Mouse (Mus musculus): ENCODE data around the gene Nsun2.

Gene Nsun2

DNA sequence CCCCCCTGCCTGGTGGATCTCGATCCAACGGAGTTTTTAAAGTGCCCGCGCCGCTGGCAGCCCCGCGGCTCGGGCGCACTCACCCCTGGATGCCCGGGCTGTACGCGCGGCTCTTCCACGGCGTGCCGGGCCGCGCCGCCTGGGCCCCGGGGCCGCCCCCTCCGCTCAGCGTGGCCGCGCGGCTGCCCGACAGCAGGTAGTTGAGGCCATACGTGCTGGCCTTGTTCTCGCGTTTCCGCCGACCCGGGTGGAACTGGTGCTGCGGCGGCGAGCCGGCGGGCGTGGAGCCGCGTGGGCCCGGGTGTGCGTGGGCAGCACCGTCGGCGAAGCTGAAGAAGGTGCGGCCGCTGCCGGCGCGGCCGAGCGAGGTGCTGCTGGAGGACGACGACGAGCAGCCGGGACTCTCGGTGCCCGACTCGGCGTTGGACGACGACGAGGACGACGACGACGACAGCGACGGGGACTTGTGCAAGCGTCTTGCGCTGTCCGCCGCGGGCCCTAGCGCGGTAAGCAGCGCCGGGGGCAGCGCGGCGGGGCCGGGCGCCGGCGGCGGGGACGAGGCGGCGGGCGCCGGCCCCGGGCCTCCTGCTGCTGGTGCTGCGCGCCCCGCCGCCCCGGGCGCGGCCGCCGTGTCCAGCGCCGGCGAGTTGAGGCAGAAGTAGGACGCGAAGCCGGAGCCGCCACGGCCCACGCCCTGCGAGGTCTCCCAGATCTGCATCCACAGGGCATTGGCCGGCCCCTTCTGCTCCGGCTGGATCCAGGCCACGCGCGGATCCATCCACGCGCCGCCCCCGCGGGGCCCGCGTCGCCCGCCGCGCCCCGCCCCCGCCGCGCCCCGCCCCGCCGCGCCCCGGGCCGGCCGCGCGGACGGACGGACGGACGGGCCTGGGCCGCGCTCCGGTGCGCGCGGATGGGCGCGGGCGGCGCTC, at the start of gene Nsun2:
Gene Nsun2 (plus strand): TSS at position 342 of the 929 bp plus-strand sequence.
- DNase-seq: peak; percentile 57

DNA sequence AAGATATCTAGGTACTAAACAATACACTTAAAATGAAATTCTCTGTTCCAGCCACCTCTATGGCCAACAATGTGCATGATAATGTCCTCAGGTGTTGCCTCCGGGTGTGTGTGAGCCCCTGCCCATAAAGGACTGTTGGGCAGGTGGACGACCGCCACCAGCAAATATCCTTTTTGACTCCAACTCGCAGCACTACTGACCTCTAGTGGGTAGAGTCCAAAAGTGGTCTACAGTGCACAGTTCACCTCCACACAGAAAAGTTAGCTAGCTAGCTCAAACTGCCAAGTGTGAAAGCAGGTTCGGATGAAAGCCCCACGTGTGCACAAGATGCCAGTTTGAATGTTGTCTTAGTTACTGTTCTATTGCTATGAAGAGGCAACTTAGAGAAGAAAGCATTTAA, 48.2 kb upstream of the Nsun2 start:
- no peak for DNase-seq

DNA sequence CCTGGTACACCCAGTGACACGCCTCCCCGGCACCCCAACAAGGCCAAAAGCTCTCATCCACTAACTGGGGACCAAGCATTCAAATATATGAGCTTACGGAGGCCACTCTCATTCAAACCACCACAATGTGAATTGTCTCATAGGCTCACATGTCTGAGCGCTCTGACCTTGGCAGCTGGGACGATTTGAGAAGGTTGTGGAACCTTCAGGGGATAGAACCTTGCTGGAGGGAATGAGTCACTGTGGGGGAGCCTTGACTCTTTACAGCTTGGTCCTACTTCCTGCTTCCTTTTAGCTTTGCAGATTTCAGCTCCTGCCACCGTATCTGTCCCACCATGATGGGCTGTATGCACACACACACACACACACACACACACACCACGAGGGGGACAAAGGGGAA, 47.7 kb upstream of the Nsun2 start:
- DNase-seq: no peak

DNA sequence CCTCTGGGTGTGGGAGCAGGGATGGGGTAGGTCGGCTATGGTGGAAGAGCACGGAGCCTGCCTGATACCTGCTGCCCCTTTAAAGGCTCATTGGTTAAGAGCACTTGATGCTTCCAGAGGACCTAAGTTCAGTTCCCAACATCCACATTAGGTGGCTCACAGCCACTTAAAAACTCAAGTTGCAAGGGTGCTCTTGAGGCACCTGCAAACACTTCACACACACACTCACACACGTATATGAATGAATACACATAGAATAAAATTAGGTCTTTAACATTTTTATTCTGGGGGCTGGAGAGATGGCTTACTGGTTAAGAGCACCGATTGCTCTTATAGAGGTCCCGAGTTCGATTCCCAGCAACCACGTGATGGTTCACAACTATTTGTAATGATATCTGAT, 46.4 kb upstream of the Nsun2 start:
- no peak for DNase-seq

DNA sequence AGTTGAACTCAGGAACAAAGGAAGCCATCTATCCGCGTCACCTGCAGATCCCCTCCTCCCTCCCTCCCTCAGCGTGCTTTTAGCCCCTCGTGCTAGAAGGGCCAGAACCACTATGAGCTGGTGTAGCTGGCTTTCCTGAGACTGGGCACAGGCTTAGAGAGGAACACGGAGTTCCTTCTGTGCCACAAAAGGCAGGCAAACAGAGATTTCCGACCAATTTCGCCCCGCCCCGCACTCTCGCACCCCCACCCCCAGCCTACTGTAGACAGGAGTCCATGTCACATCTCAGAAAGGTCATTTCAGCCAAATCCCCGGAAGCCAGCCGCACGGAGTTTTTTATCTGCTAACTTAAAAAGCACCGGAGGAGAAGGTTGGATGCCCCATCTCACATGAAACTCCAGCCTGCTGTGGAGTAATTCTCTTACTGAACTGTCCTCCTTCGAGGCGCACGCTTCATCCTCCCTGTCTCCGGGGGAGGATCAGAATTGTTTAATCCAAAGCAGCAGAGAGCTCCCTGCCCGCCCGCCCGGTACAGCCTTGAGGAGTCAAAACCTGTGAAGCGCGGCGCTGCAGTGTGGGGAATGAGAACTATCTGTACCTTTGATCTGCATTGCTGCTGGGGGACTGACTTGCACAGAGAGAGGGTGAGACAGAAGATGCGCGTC, 45.8 kb upstream of the Nsun2 start:
- peak; percentile 56 for DNase-seq

DNA sequence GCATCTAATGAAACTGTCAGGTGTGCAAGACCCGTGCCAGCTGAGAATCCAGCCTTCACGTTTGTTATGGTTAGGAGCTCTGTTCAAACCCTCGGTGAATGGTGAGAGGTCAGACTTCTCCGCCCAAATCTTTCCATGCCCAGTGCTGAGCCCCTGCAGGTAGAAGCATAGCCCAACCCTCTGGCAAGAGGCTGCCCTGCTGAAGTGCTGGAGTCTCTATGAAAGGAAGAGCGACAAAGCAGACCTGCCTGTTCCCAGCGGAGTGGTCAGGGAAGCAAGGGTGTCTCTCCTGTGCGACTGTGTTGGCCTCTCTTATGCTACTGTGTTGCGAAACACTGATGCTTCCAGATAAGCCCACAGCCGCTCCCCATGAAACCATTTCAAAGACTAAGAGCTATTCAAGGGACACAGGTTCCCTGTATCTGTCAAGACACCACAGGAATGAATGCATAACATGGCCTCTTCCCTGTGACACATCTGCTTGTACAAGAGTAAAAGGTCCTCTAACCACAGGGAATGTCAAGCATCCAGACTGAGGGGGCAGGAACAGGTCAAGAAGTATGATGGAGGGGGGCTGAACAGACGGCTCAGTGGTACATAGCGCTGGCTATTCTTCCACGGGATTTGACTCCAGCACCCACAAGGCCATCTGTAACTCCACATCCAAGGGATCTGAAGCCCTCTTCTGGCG, 44.8 kb upstream of the Nsun2 start:
- no peak for DNase-seq

DNA sequence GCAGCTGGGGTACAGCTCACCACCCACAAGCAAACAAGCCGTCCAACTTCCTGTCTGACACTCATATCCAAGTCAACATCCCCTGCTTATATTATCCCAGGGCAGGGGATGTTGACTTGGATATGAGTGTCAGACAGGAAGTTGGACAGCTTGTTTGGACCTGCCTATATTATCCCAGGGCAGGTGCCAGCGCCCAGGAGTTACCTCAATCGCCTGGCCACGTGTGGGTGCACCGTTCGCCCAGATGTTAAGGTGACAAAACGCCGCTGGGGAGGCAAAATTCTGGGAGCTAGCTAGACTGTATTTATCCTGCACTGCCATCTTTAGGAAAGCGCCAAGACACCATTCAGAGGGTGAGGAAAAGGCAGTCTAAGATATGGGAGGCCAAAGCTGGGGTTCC, 43.8 kb upstream of the Nsun2 start:
- DNase-seq: no peak

DNA sequence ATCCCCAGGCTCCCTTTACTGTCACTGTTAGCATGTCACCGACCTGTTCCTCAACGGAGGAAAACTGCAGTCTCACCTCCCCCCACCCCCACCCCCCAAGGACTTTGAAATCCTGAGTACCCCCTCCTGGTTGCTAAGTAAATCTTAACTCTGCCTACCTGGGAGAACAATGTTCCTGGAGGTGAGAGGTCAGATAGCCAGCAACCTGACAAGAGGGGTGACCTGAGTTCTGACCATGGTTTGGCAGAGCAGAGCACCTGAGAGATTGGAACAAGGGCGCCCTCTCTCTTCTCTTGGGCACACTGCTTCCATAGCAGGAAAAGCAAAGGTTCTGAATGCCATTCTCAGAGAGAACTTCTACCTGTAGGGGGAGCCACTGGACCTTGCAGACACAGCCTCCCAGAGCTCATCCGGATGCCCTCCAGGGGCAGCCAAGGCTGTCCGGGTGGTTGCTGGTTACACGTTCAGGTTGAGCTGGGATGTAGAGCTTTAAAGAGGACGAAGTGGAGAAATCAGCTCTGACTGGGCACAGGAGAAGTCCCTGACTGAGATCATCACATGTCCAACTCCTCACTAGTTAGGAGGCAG, 40.6 kb upstream of the Nsun2 start:
- DNase-seq: peak; percentile 72

DNA sequence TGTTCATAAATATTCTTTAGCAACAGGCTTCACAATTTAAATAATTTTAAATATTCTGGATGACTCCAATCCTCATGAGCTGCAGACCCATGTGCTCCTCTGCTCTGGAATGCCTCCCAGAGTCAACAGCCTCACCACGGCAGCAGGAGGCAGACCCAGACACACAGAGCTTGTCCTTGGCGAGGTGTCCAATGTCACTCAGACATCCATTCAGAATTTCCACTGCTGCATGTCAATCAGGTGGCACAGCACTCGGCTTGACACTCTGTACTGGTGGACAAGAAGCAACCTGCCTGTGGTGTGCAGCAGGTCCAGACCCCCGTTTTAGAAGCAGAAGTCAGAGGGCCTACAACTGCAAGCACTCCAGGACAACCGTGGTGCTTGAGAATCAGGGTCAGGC, 35.3 kb upstream of the Nsun2 start:
- no peak for DNase-seq

DNA sequence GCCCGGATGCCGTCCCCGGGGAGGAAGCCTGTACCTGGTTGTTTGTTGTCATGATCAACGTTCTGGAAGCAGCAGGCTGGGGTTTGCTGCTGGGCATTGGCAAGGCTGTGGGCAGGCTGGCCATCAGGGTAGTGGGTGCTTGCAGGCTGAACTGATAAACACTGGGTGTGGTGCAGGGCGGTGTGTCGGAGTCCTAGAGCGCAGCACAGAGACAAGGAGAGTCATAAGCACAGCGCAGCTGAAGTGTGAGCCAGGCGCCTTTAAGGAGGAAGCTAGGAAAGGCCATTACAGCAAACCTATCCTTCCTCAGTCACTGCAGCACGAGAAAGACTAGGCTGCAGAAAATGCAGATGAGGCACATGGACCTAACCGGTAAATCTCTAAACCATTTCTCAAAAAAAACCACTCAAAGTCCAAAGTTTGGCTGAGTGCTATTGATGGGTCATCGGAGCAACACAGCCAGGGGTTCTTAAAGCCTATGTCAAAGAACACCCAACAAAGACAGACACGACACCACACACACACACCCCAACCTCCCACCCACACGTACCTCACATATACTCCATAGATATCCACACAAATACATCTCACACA, 31.3 kb upstream of the Nsun2 start:
- no peak for DNase-seq

DNA sequence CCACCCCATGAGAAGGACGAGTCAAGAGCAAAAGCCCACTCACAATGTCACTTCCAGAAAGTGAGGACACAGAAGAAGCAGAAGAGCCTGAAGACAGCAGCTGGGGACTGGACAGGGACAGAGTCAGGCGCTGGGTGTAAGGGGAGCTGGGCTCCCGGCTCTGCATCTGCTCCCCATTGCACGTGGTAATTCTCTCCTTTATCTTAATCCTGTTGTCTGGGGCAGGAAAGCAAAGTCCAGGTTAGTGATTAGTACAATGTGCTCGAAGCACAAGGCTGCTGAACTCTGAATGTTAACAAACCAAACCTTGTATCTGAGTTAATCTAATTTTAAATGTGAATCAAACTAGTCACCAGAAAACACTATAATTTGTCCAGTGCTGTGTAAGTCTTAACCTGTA, 30.7 kb upstream of the Nsun2 start:
- no peak for DNase-seq

DNA sequence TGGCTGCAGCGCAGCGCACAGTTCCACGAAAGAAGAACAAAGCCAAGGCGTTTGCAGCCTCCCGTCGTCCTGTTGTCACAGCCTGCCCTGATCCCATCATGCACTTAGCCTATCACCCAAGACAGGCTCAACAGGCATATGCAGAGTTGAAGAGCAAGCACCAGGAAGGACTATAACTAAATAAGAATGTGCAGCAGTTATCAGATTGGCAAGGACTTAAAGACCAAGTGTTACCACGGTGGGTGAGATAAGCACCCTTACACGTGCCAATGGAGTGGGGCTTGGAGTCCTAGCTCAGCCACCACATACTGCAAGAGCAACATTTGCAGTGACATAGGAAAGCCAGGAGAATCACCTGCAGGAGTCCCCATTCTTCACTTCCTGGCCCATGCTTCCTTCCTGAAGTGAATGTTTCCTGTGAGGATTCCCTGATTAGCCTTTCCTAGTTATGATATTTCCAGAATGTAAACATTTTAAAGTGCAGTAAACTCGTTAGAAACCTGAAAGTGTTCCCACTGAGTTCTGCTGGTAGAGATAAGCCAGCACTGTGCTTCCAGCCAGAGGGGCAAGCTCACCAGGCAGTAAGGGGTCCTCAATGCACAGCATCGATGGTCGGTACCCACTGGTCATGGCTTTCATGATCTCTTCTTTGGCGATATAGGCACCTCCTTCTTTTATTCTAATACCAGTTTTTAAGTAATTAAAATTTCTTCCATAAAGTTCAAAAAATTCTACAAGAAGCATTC, 27.0 kb upstream of the Nsun2 start:
- no peak for DNase-seq

DNA sequence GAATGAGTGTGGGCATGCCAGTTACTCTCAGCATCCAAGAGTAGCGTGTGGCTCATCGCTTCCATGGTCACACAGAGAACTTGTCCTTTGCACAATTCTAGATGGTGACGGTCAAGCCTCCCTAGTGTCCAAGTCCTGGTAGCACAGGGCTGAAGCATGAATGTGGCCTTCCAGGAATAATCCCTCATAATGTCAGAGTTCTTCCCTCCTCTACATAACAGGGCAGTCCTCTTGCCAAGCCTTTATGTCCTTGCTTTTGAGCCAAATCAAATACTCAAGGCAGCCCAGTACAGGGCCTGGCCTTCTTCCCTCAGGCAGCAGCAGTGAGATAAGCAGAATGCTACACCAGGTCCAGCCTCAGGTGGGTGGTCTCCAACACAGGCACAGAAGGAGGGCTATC, 25.9 kb upstream of the Nsun2 start:
- DNase-seq: no peak

DNA sequence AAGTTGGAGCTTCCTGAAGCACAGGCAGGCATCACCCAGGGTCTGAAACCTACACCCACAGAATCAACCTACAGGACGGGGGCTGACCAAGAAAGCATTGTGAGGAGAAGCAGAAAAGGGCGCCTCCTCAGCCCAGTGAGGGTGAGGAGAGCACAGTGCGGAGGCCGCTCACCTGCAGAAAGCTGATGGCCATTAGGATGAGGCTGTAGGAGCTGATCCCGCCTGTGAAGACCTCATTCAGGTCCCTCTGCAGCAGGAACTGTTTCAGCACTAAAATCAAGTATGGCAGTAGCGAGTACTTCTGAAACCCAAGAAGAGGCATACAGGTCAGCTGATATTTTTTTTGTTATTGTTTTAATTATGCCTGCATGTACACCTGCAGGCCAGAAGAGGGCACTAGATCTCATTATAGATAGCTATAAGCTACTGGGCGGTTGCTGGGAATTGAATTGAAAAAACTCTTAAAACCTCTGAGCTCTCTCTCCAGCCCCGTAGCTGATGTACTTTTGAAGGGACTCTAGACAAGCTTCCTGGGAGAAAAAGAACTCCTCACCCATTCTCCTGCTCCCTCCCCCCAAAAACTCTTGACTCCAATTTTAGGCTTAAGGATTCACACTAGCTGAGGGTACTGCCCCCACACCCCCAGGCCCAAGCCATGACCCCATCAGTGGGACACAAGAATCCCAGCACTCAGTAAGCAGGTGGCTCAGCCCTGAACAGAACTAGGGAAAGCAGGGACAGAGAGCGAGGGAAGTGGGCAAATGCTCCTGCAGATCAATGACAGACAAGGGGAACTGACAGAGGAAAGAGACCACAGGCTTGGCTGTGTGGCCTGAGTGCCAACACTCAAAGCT, 23.9 kb upstream of the Nsun2 start:
- DNase-seq: no peak

DNA sequence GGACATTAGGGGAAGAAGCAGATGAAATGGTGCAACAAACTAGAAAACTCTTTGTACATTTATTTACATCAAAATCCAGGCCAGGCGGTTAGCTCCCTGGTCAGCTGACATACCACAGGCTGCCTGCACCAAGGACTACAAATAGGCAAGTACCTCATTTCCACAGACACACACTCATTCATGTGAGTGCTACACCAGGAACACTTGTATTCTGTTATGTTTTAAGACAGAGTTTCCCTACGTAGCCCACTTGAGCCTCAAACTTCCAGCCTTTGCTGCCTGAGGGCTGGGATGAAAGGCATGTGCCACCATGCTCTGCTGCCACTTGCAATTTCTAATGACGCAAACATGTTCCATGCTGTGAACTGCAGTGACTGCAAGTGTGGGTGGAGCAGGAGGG, 18.5 kb upstream of the Nsun2 start:
- DNase-seq: no peak

DNA sequence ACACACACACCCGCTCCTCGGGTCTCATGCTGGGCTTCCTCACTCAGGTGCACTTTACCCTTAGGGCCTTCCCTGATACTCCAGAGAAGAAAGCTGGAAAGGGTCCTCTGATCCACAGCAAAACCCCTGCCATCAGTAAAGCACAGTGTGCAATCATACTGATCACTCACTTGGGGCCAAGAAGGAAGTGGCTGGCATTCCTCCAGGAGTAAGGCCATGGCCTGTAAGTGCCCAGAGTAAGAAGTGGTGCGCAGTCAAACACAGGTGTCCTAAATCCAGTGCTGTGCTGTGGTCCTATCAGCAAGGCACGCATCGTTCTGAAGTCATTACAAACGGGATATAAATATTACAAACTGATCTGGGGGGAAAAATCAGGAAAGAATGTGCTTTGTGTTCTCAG, 16.1 kb upstream of the Nsun2 start:
- DNase-seq: no peak

DNA sequence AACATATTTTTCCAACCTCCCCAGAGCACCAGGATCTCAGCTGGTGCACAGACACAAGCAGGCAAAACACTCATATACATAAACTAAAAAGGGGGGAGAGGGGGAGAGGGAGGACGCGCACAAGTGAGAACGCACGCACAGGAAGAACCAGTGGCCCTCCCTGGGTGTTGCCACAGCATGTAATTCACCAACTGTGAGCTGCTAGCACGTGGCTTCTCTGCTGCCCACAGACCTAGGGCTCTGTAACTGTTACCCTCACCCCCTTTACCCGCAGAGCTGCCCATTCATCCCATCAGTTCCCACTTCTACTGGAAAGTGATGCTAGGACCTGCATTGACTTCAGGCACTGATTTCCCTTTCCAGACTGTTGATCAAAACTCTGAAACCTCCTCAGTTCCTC, 14.4 kb upstream of the Nsun2 start:
- DNase-seq: no peak

DNA sequence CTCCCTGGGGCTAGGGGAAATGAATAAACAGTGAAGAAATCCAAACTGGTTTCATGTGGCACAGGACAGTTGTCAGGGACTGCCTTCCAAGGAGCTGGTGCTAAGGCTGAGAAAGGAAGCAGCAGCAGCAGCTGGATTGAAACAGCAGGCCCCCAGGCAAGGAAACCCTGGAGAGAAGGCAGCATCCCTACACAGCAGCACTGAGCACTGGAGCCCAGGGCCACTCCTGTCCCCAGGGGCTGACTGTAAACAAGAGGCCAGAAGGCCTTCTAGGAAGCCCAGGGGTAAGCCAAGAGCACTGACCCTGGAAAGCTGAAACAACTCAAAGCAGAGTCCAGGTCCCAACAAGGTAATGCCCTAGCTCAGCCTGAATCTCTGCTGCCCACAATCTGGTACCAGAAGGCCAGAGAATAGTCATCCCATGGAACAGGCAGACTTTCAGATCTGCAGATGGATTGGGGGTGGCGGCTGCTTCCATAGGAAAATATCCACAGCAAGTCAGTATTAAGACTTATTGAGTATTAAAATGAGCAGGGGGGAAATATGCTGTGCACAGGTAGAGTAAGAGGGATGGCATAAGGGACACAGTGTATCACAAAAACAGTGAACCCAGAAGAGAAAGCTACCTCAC, 11.3 kb upstream of the Nsun2 start:
- DNase-seq: no peak

DNA sequence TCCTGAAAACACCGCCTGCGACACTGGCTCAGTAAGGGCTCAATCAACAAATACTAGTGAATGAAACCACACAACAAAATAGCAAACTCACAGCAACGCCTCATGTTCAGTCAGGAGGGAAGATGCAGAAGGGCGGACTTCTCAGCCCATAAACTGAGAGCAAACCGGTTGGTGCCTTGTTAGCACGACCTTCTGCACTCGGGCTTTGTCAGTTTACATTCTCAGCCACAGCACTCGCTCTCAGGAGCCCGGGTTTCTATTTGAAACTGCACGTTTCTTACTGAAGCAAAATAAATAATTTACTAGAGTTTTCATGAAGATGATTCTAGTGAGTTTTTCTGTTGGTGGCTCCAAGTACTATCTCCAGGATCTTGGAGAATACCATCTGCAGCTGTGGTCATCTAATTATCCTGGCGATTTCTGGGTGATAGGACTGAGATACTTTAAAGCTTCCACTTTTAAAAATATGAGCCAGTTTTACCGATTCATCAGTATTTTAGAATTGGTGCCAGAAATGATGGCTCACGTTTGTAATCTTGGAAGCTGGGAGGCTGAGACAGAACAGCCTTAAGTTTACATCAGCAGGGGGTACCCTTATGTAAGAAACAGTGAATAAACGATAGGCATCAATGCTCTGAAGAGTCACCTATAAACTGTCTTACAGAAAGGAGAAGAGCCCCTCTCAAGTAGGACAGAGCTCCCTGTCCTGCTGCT, 9.9 kb upstream of the Nsun2 start:
- DNase-seq: no peak

DNA sequence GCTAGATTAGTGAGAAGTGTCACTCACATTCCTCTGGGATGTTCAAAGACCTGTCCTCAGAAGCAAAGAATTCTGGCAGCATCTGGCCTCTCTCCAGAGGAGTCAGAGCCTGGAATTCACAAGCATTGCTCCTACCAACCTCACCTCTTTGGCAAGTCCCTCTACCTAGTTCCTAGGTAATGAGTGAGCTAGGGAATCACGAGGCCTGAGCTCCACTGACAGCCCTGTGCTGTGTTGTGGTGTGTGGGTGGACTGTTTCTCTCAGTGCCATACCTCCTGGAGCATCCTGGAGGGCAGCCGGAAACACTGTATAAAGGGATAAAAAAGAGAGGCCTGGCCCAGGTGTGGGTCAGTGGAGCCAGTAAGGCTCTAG, 9.4 kb upstream of the Nsun2 start:
- DNase-seq: peak; percentile 54

Data from right cerebral cortex, adult 18-20 months (tissue).